Mouse (Mus musculus) midbrain, embryonic 13.5 days (tissue): ENCODE data around the gene Bik. TPM values are rescaled to one million over a fixed set of nuclear protein-coding genes. Genes with fewer than 3 reads are reported as not detected.
A peak's percentile ranks its signal among the peaks of the same experiment; 100 is the strongest.

Source experiments
- ATAC-seq: fragments of 200-750 bp; cut with Nextera tagmentation; 2 replicates; pipeline ENCODE4 v1.8.0; 2017; ENCODE audit warnings: mild to moderate bottlenecking, moderate TSS enrichment, moderate library complexity
- H3K27ac ChIP-seq: fragments of 300-500 bp; sonication (generic); 2 replicates; pipeline ENCODE4 v1.5.1; 2015; ENCODE audit warnings: inconsistent platforms, mild to moderate bottlenecking, moderate library complexity
- H3K27me3 ChIP-seq: fragments of 300-500 bp; sonication (generic); 2 replicates; pipeline ENCODE4 v1.6.1; 2015; ENCODE audit warnings: mild to moderate bottlenecking, inconsistent platforms
- H3K36me3 ChIP-seq: fragments of 300-500 bp; sonication (generic); 2 replicates; pipeline ENCODE4 v1.6.1; 2015; ENCODE audit warnings: mild to moderate bottlenecking, inconsistent platforms
- H3K4me1 ChIP-seq: fragments of 300-500 bp; sonication (generic); replicated peaks from 2 replicates; pipeline ENCODE4 v1.6.1; 2015; ENCODE audit warnings: inconsistent platforms
- H3K4me2 ChIP-seq: fragments of 300-500 bp; sonication (generic); replicated peaks from 2 replicates; pipeline ENCODE4 v1.6.1; 2015; ENCODE audit warnings: moderate library complexity, mild to moderate bottlenecking, inconsistent platforms
- H3K4me3 ChIP-seq: fragments of 300-500 bp; sonication (generic); replicated peaks from 2 replicates; pipeline ENCODE4 v1.5.1; 2015; ENCODE audit warnings: mild to moderate bottlenecking, inconsistent platforms
- H3K9ac ChIP-seq: fragments of 300-500 bp; sonication (generic); replicated peaks from 2 replicates; pipeline ENCODE4 v1.6.1; 2015; ENCODE audit warnings: mild to moderate bottlenecking, inconsistent platforms
- H3K9me3 ChIP-seq: fragments of 300-500 bp; sonication (generic); 2 replicates; pipeline ENCODE4 v1.6.1; 2016; ENCODE audit warnings: mild to moderate bottlenecking, inconsistent platforms
- WGBS: fragments of 180-500 bp; shearing (Covaris S2); methylation state at CpG from one replicate; pipeline ENCODE4 v1.1.7; 2015; 5-methylcytosine and 5-hydroxymethylcytosine counted together
- polyA plus RNA-seq: library from polyadenylated mRNA; unstranded; fragments of >200 nt; fragmentation: Nextera tagmentation; extraction: Ambion mirVana; gene quantifications from 2 replicates; pipeline ENCODE4 v1.2.1, GENCODE M21; 2015

The Bik gene
- polyA plus RNA-seq = 0.80 and 1.2 TPM in 2 replicates

DNA sequence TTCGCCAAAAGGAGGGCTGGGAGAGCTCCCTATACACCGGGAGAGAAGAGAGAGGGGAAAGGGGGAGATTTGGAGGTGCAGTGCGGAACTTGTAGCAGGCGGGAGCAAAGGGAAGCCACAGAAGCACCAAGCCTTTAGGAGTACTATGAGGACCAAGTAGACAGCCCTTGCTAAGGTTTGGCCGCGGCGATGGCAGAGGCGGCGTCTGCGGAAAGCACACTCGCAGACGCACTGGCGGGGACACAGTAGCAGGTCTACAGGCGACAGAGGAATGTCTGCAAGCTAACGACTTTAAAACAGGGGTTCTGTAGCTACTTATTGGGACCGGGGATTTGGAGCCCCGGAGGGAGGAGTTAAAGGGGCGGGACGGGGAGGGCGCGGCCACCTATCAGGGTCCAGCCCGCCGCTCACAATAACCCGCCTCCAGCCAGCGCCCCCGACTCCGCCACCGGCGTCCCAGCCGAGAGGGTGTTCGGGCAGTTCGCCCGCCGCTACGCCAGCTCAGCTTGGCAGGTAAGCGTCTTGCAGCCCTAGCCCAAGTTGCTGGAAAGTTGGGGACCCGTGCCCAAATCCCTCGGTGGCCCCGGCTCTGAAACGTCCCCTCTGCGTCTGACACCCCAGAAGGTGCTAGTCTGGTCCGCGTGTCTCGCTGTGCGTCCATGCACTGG lies at the start of gene Bik:
Gene Bik (plus strand): TSS at position 439 of the 668 bp plus-strand sequence.
- Histone ChIP-seq H3K4me1 (peaks cover 29% of the 10 kb centered on the region), H3K4me2 (peak within 1 kb of the TSS; percentile 86), H3K9ac (peak within 1 kb of the TSS; percentile 61), H3K27me3 (peaks cover 52% of the 10 kb centered on the region), H3K4me3 (peak within 1 kb of the TSS; percentile 49), H3K9me3 (no peaks in the 10 kb centered on the region), H3K36me3 (no peaks in the 10 kb centered on the region), H3K27ac (no peak within 1 kb of the TSS)
- ATAC-seq = peak; percentile 69
- WGBS = under 1% methylated on average over 45 of the region's 45 CpGs

DNA sequence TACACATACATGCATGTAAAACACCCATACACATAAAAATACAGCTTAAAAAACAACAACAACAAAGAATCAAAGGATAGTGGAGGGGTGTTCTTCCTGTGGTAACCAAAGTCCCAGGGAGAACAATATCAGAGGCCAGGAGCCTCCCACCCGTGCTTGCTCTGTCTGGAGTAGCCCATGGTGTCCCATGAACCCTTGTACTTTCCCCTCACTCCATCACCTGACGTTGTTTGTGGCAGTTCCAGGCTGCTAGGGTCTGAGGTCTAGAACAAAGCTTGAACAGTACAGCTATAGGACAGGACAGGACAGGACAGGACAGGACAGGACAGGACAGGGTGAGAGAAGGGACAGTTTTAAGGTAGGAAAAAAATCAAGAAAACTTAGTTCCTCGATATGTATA lies 48.6 kb upstream of the Bik start:
- no peak for ATAC-seq
- H3K4me1 ChIP-seq = no peaks in the 10 kb centered on the region
- H3K4me3 ChIP-seq = no peak overlapping the region
- WGBS = 69% methylated on average over 3 of the region's 3 CpGs
- no peak overlapping the region for H3K4me2 ChIP-seq
- H3K36me3 ChIP-seq = no peaks in the 10 kb centered on the region
- no peak overlapping the region for H3K27ac ChIP-seq
- H3K9ac ChIP-seq = no peak overlapping the region
- no peaks in the 10 kb centered on the region for H3K27me3 ChIP-seq
- no peaks in the 10 kb centered on the region for H3K9me3 ChIP-seq

DNA sequence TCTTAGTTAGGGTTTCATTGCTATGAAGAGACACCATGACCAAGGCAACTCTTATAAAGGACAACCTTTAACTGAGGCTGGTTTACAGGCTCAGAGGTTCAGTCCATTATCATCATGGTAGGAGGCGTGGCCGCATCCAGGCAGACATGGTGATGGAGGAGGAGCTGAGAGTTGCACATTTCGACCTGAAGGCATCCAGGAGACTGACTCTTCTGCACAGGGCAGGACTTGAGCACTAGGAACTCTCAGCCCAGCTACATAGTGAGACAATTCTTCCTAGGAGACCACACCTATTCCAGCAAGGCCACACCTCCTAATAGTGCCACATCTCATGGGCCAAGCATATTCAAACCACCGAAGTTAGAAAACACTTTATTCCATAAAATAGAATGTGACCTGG lies 46.8 kb upstream of the Bik start:
- H3K36me3 ChIP-seq = peaks cover 10% of the 10 kb centered on the region
- no peak overlapping the region for H3K27ac ChIP-seq
- no peak overlapping the region for H3K9ac ChIP-seq
- no peaks in the 10 kb centered on the region for H3K9me3 ChIP-seq
- no peaks in the 10 kb centered on the region for H3K27me3 ChIP-seq
- 81% methylated on average over 4 of the region's 4 CpGs for WGBS
- H3K4me3 ChIP-seq = no peak overlapping the region
- no peak overlapping the region for H3K4me2 ChIP-seq
- ATAC-seq = no peak
- no peaks in the 10 kb centered on the region for H3K4me1 ChIP-seq

DNA sequence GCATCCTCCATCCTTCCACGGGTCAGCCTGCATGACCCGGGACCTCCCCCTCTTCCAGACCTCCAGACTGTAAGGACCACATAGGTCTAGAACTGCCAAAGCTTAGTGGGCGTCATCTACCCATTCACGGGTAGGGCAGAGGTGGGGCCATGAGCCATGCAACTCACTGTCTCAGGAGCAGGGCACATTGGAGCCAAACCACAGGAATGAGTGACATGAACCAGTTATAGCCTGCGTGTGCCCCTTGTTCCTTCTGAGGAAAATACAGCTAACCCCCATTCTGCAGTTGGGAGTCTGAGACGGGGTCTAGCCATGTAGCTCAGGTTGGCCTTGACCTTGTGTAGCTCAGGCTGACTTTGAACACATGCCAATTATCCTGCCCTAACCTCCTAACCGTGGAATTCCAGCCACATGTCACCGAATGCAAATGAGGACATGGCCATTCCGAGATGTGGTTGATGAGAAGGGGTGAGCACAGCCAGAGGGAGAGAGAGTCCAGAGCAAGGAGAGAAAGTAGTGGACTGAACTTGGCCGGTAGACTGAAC lies 45.4 kb upstream of the Bik start:
- H3K4me1 ChIP-seq = no peaks in the 10 kb centered on the region
- H3K36me3 ChIP-seq = peaks cover 24% of the 10 kb centered on the region
- 0 out of 2 replicates have a peak, but pooled peaks have one; percentile 19 for ATAC-seq
- no peaks in the 10 kb centered on the region for H3K27me3 ChIP-seq
- H3K9ac ChIP-seq = no peak overlapping the region
- H3K9me3 ChIP-seq = no peaks in the 10 kb centered on the region
- no peak overlapping the region for H3K4me2 ChIP-seq
- no peak overlapping the region for H3K27ac ChIP-seq
- WGBS = 75% methylated on average over 10 of the region's 10 CpGs
- H3K4me3 ChIP-seq = no peak overlapping the region

DNA sequence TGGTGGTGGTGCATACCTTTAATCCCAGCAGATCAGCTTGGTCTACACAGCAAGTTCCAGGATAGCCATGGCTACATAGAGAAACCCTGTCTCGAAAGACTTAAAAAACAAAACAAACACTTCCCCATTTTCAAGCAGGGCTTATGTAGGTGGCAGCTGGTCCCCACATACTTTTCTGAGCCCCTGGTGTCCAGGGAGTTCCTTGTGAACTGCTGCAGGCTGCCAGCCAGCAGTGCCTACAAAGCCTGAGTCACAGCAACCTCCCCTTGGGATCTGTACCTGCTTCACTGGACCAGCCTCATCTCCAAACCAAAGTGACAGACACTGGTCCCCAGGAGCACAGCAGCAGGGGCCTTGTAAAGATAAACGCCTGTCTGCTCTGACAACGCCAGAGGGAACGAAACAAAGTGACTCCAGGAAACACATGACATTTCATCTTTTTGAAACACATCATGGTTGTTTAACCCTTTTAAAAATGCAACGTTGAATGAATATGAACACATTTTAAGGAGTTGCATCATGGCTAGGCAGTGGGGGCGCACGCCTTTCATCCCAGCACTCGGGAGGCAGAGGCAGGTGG lies 43.9 kb upstream of the Bik start:
- Histone ChIP-seq H3K4me1 (no peaks in the 10 kb centered on the region), H3K9me3 (no peaks in the 10 kb centered on the region), H3K4me3 (no peak overlapping the region), H3K4me2 (no peak overlapping the region), H3K9ac (no peak overlapping the region), H3K36me3 (peaks cover 38% of the 10 kb centered on the region), H3K27me3 (no peaks in the 10 kb centered on the region), H3K27ac (no peak overlapping the region)
- no peak for ATAC-seq
- WGBS = 68% methylated on average over 8 of the region's 8 CpGs

DNA sequence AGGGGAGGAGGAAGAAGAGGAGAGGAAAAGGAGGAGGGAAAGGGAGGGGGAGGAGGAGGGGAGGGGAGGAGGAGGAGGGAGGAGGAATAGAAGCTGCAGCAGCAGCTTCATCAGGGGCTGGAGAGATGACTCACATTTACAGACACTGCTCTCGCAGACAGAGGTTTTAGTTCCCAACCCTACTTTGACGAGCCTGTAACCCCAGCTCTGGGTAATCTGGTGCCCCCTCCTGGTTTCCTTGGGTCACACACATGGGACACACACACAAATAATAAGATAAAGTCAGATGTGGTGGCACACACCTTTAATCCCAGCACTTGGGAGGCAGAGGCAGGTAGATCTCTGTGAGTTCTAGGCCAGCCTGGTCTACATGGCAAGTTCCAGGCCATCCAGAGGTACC lies 43.2 kb upstream of the Bik start:
- peaks cover 45% of the 10 kb centered on the region for H3K36me3 ChIP-seq
- H3K4me1 ChIP-seq = no peaks in the 10 kb centered on the region
- H3K9ac ChIP-seq = no peak overlapping the region
- H3K9me3 ChIP-seq = no peaks in the 10 kb centered on the region
- H3K27ac ChIP-seq = no peak overlapping the region
- no peak overlapping the region for H3K4me3 ChIP-seq
- no peak for ATAC-seq
- H3K4me2 ChIP-seq = no peak overlapping the region
- 42% methylated on average over 2 of the region's 2 CpGs for WGBS
- H3K27me3 ChIP-seq = no peaks in the 10 kb centered on the region

DNA sequence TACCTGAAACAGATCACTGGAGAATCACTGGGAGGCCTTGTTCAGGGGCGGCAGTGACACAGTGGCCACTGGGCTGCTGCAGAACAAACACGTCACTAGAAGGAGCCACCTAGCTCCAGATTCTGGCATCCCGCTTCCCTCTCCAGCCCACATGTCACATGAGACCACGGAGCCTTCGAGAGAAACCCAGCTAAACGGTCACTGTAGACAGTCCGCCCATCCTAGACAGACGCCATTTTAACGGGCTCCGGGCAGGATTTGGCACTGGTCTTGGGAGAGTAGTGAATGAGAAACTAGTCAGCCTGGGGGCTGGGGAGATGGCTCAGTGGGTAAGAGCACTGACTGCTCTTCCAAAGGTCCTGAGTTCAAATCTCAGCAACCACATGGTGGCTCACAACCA lies 42.4 kb upstream of the Bik start:
- no peaks in the 10 kb centered on the region for H3K27me3 ChIP-seq
- H3K36me3 ChIP-seq = peaks cover 53% of the 10 kb centered on the region
- H3K9ac ChIP-seq = no peak overlapping the region
- H3K4me3 ChIP-seq = no peak overlapping the region
- no peak overlapping the region for H3K27ac ChIP-seq
- no peaks in the 10 kb centered on the region for H3K9me3 ChIP-seq
- no peaks in the 10 kb centered on the region for H3K4me1 ChIP-seq
- WGBS = 92% methylated on average over 10 of the region's 10 CpGs
- H3K4me2 ChIP-seq = no peak overlapping the region
- ATAC-seq = no peak

DNA sequence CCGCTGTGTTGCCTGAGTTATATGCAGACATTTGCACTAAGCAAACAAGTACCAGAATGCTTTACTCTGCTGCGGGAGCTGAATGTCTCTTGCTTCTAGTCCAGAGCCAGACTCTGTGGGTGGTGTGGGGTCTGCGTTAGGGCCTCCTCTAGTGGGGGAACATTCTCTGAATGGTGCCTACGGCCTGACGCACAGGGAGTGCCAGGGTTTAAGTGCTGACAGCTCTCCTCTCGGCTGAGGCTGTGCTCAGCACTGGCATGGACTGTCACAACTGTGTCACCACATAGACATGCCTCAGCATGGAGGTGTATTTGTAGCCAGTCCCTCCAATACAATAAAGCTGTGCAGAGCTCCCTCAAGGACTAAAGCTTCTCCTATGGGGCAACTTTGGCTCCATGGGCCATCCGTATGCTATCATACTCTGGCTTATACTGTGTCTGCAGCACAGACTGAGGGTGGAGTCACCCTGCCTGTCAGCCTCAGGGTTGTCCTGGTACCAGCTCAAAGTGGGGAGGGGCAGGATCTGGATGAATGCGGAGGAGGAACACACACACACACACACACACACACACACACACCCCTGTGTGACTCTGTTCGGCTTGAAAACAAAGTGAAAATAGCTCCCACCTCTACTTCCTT lies 39.1 kb upstream of the Bik start:
- no peak for ATAC-seq
- 76% methylated on average over 9 of the region's 9 CpGs for WGBS
- Histone ChIP-seq H3K27ac (no peak overlapping the region), H3K4me2 (no peak overlapping the region), H3K9ac (no peak overlapping the region), H3K9me3 (no peaks in the 10 kb centered on the region), H3K4me3 (no peak overlapping the region), H3K4me1 (no peaks in the 10 kb centered on the region), H3K27me3 (no peaks in the 10 kb centered on the region), H3K36me3 (peaks cover 86% of the 10 kb centered on the region)

DNA sequence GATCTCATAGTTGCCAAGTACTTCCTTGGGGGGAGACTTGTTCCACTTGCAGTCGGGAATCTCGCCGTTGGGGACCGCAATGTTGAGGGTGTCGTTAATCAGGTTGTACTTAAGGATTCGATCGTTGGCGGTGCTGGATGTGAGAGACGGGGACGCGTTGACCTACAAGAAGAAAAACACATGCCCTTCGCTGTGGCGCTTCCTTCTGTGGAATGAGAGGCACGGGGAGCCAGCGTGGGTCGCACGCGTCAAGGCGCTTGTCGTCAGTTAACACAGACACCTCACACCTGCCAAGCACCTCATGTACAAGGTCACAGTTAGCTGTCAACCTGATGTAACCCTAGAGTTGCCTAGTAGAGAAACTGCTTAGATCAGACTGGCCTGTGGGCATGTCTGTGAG lies 37.2 kb upstream of the Bik start:
- Histone ChIP-seq H3K27ac (no peak overlapping the region), H3K4me2 (no peak overlapping the region), H3K4me1 (no peaks in the 10 kb centered on the region), H3K4me3 (no peak overlapping the region), H3K36me3 (peaks cover 95% of the 10 kb centered on the region), H3K27me3 (no peaks in the 10 kb centered on the region), H3K9me3 (no peaks in the 10 kb centered on the region), H3K9ac (no peak overlapping the region)
- no peak for ATAC-seq
- WGBS = 94% methylated on average over 20 of the region's 20 CpGs

DNA sequence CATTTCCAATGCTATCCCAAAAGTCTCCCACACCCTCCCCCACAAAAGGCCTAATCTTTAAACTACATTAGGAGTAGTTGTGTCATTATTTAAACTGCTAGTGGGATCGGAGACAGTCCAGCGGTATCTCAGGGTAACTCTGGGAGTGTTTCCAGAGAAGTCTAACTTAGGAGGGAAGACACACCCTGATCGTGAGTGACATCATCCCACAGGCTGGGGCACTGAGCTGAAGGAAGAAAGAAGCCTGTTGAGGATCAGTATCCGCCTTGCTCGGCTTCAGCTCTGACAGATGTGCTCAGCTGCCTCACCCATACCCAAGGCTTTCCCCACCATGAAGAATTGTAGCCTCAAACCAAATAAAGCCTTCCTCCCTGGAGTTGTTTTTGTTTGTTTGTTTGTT lies 34.8 kb upstream of the Bik start:
- Histone ChIP-seq H3K36me3 (peaks cover 99% of the 10 kb centered on the region), H3K4me2 (no peak overlapping the region), H3K9me3 (no peaks in the 10 kb centered on the region), H3K27ac (no peak overlapping the region), H3K9ac (no peak overlapping the region), H3K27me3 (no peaks in the 10 kb centered on the region), H3K4me3 (no peak overlapping the region), H3K4me1 (no peaks in the 10 kb centered on the region)
- WGBS = 89% methylated on average over 5 of the region's 5 CpGs
- ATAC-seq = no peak

DNA sequence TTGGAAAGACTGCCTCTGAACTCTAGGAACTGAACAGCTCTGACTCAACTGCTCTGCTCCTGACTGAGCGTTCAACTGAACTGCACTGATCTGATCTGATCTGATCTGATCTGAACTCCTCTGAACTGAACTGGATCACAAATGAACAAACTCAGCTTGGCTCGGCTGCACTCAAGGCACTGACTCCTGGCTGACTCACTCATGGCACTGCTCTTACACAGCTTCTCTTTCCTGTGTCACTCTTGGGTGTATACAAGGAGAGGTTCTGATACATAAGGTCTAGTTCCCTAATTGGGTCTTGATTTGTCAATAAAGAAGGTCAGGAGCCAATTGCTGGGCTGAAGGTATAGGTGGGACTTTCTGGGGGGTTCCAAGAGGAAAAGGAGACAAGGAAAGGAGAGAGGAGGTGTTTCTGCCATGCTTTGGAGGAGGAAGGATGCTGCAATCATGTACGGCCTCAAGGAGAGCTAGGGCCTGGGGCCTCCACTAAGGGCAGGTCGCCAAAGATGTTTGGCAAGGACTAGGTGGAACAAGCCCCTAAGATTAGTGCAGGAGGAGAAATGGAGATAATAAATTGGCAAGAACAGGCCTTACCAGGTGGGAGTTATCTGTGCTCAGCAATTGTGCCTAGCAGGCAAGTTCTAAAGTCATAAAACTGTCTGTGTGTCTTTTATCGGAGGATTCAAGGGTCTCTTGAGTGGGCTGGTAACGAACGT lies 32.6 kb upstream of the Bik start:
- Histone ChIP-seq H3K27me3 (no peaks in the 10 kb centered on the region), H3K9ac (no peak overlapping the region), H3K4me2 (no peak overlapping the region), H3K9me3 (no peaks in the 10 kb centered on the region), H3K27ac (no peak overlapping the region), H3K36me3 (peaks cover 100% of the 10 kb centered on the region), H3K4me1 (no peaks in the 10 kb centered on the region), H3K4me3 (no peak overlapping the region)
- ATAC-seq = no peak
- 89% methylated on average over 7 of the region's 7 CpGs for WGBS

DNA sequence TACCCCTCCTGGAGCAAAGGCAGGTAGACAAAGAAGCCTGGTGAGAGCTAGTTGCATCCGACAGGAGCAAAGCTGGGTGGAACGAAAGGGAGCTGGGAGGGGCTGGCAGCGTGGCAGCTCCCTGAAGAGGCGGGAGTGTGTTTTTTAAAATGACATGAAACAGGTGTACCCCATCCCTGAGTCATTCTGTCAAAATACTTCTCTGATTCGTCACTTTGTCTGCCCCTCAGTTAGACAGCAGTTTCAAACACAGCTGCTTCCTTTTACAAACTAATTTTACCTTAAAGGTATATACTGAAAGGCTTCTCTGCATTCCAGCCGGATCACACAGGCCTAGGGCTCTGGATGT lies 32.1 kb upstream of the Bik start:
- H3K27ac ChIP-seq = no peak overlapping the region
- no peak overlapping the region for H3K4me3 ChIP-seq
- H3K9me3 ChIP-seq = no peaks in the 10 kb centered on the region
- H3K9ac ChIP-seq = no peak overlapping the region
- no peaks in the 10 kb centered on the region for H3K27me3 ChIP-seq
- no peak overlapping the region for H3K4me2 ChIP-seq
- WGBS = 85% methylated on average over 6 of the region's 6 CpGs
- ATAC-seq = no peak
- peaks cover 100% of the 10 kb centered on the region for H3K36me3 ChIP-seq
- no peaks in the 10 kb centered on the region for H3K4me1 ChIP-seq
